Mouse (Mus musculus): ENCODE results near the gene Traf7. TPM values are rescaled to one million over a fixed set of nuclear protein-coding genes. Genes with fewer than 3 reads are reported as not detected.
A peak's percentile ranks its signal among the peaks of the same experiment; 100 is the strongest.

The Traf7 gene
- polyA plus RNA-seq, 1 experiment from 2014 or later = 85.9 TPM

DNA sequence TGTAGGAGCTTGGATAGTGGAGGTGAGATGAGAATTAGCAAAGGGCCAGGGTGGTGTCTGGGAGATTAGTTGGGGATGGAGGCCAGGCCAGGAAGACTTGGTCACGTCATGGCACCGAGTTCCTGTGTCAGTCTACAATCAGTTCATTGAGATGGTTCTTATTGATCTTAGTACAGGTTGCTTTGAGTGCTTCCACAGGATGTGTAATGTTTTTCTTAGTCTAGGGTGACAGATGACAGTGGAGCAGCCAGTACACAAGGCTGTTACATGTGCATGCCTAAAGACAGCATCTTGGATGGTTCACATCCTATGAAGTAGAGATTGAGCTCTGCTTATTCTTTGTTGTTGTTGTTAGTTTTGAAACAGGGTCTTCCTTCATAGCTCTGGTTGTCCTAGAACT, 33.9 kb upstream of the Traf7 start:
- no peaks in the 10 kb centered on the region for H3K9me3 ChIP-seq (ENCODE audit: control insufficient read depth, low read length)
- no peak for ATAC-seq
- no peak overlapping the region for H3K4me3 ChIP-seq (ENCODE audit: low read length)
- H3K36me3 ChIP-seq (ENCODE audit: control insufficient read depth, insufficient read depth, low read length) = peaks cover 8% of the 10 kb centered on the region
- H3K9ac ChIP-seq (ENCODE audit: low read depth, low read length) = no peak overlapping the region
- H3K4me2 ChIP-seq (ENCODE audit: low read length) = no peak overlapping the region
- no peak overlapping the region for H3K27ac ChIP-seq (ENCODE audit: low read depth, low read length)
- H3K27me3 ChIP-seq (replicated peaks; ENCODE audit: control insufficient read depth, insufficient read depth, low read length) = no peaks in the 10 kb centered on the region
- H3K4me1 ChIP-seq (ENCODE audit: control insufficient read depth, insufficient read depth, low read depth, low read length) = peaks cover 12% of the 10 kb centered on the region
- WGBS = 88% methylated on average over 2 of the region's 2 CpGs

DNA sequence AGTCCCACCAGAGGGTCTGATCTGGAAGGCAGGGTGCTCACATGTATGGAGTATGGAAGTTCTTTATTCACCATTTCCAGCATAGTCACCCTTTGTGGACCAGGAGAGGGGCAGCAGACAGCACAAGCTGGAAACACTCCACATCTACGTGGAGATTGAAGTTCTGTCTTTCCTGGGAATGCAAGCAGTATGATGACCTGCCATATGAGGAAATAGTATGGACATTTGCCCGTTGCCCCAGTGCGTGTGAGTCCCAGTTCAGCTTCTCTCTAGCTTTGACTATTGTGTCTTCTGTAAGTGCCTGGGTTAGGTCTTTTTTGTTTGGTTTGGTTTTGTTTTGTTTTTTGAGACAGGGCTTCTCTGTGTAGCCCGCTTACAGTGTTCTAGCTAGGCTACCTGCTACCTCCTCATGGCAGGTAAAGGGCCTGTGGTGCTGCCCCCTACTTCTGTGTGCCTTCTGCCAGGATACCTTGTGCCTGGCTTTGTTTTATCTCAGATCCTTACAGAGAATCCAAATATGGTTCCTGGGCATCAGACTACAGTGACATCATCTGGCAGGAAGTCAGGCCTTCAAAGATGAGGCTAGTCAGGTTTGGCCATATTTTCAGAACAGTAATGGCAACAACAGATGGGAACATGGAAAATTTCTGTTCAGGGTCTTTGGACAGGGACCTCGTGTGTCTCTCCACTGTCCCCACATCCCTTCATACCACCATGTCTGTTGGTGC, 32.7 kb upstream of the Traf7 start:
- no peak for ATAC-seq
- Histone ChIP-seq H3K9me3 (ENCODE audit: control insufficient read depth, low read length) (no peaks in the 10 kb centered on the region), H3K27ac (ENCODE audit: low read depth, low read length) (no peak overlapping the region), H3K4me3 (ENCODE audit: low read length) (no peak overlapping the region), H3K4me1 (ENCODE audit: control insufficient read depth, insufficient read depth, low read depth, low read length) (peaks cover 12% of the 10 kb centered on the region), H3K9ac (ENCODE audit: low read depth, low read length) (no peak overlapping the region), H3K36me3 (ENCODE audit: control insufficient read depth, insufficient read depth, low read length) (peaks cover 4% of the 10 kb centered on the region), H3K4me2 (ENCODE audit: low read length) (no peak overlapping the region), H3K27me3 (replicated peaks; ENCODE audit: control insufficient read depth, insufficient read depth, low read length) (no peaks in the 10 kb centered on the region)
- WGBS = 91% methylated on average over 5 of the region's 5 CpGs

DNA sequence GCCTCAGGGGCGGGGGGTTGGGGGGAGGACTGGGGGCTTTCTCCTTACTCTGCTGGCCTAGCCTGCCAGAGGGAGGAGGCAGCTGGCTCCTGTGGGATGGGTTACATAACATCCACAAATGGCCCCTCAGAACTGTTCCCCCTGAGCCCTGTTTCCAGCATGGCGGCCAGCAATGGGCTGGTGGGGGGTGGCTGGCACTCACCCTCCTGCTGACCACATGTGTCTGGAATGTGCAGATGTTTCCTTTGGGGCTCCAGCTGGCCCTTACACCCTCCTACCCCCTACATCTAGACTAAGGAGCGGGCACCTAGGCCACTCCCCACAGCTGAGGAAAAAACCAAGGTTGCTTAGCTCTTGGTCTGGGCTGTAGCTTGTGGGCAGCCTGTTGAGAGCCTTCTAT, 31.4 kb upstream of the Traf7 start:
- peak; percentile 51; the same call in 1 of the 2 replicates for ATAC-seq
- no peaks in the 10 kb centered on the region for H3K36me3 ChIP-seq (ENCODE audit: control insufficient read depth, insufficient read depth, low read length)
- H3K27me3 ChIP-seq (replicated peaks; ENCODE audit: control insufficient read depth, insufficient read depth, low read length) = no peaks in the 10 kb centered on the region
- H3K4me2 ChIP-seq (ENCODE audit: low read length) = no peak overlapping the region
- H3K9me3 ChIP-seq (ENCODE audit: control insufficient read depth, low read length) = no peaks in the 10 kb centered on the region
- no peak overlapping the region for H3K4me3 ChIP-seq (ENCODE audit: low read length)
- H3K27ac ChIP-seq (ENCODE audit: low read depth, low read length) = peak overlapping the region; percentile 62
- WGBS = 58% methylated on average over 3 of the region's 3 CpGs
- H3K9ac ChIP-seq (ENCODE audit: low read depth, low read length) = no peak overlapping the region
- peaks cover 12% of the 10 kb centered on the region for H3K4me1 ChIP-seq (ENCODE audit: control insufficient read depth, insufficient read depth, low read depth, low read length)

DNA sequence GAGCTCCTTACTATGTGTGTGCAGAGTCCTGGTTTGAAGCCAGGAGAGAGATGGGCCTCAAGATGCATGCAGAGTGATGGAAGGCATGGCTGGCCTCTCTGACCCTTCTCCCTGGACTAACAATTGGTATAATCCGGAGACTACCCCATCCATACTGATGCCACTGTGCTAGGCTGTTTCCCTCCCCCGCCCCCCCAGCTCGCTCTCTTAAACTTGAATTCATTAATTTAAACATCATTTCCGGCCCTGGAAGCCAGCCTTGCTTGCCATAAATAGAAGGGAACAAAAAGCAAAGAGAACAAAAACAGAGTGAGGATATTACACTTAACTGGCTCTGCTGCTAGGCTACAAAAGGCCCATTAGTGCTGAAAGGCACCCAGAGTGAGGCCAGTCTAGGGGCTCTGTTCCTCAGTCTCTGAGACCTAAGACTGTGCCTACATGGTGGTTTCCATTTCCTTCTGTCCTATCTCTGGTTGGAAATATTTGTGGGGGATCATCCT, 30.9 kb upstream of the Traf7 start:
- Histone ChIP-seq H3K9me3 (ENCODE audit: control insufficient read depth, low read length) (no peaks in the 10 kb centered on the region), H3K4me1 (ENCODE audit: control insufficient read depth, insufficient read depth, low read depth, low read length) (peaks cover 12% of the 10 kb centered on the region), H3K9ac (ENCODE audit: low read depth, low read length) (no peak overlapping the region), H3K27ac (ENCODE audit: low read depth, low read length) (peak overlapping the region; percentile 62), H3K27me3 (replicated peaks; ENCODE audit: control insufficient read depth, insufficient read depth, low read length) (no peaks in the 10 kb centered on the region), H3K36me3 (ENCODE audit: control insufficient read depth, insufficient read depth, low read length) (no peaks in the 10 kb centered on the region), H3K4me2 (ENCODE audit: low read length) (no peak overlapping the region), H3K4me3 (ENCODE audit: low read length) (no peak overlapping the region)
- peak; percentile 80 for ATAC-seq
- WGBS = 14% methylated on average over 4 of the region's 4 CpGs

DNA sequence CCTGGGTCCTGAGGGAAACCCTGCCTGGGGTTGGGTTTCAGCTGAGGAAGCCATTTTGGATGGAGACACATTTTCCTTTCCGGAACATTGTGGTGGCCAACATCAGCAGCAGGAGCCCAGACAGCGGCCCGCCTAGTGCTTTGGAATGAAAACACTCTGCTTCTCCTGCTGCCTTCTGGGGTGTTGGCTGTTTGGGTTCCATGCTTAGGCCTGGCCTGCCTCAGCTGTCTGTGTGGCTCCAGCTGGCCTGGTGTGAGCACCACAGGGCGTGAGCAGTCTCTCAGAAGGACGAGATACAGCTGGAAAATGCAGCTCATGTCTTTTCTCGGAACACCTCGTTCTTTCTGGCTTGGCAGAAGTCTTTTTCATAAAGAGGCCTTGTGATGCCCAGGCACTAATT, 29.4 kb upstream of the Traf7 start:
- H3K9me3 ChIP-seq (ENCODE audit: control insufficient read depth, low read length) = no peaks in the 10 kb centered on the region
- no peak for ATAC-seq
- H3K4me1 ChIP-seq (ENCODE audit: control insufficient read depth, insufficient read depth, low read depth, low read length) = peaks cover 22% of the 10 kb centered on the region
- H3K9ac ChIP-seq (ENCODE audit: low read depth, low read length) = no peak overlapping the region
- no peak overlapping the region for H3K4me2 ChIP-seq (ENCODE audit: low read length)
- WGBS = 86% methylated on average over 7 of the region's 7 CpGs
- no peak overlapping the region for H3K27ac ChIP-seq (ENCODE audit: low read depth, low read length)
- H3K36me3 ChIP-seq (ENCODE audit: control insufficient read depth, insufficient read depth, low read length) = no peaks in the 10 kb centered on the region
- H3K27me3 ChIP-seq (replicated peaks; ENCODE audit: control insufficient read depth, insufficient read depth, low read length) = no peaks in the 10 kb centered on the region
- H3K4me3 ChIP-seq (ENCODE audit: low read length) = no peak overlapping the region

DNA sequence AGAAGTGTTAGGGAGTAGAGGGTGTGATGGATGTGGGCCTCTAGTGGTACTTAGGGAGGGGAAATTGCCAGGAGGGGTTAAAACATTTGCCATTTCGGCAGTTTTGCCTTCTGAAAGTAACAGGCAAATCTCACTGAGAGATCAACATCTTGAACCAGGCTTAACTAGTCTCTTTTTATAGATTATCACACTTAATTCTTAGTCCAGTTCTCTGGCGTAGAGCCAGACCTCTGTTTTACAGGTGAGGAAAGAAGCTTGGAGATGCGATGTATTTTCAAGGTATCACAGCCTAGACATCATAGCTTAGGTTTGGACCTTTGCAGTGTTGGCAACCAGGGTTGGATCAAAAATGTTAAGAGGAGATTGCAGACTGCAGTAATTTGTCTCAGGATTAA, 23.3 kb upstream of the Traf7 start:
- ATAC-seq = no peak
- Histone ChIP-seq H3K9ac (ENCODE audit: low read depth, low read length) (peak overlapping the region; percentile 96), H3K4me3 (ENCODE audit: low read length) (peak overlapping the region; percentile 89), H3K27ac (ENCODE audit: low read depth, low read length) (peak overlapping the region; percentile 95; the same call in 1 of the 2 replicates), H3K27me3 (replicated peaks; ENCODE audit: control insufficient read depth, insufficient read depth, low read length) (0 out of 2 replicates have a peak, but pooled peaks cover 3% of the 10 kb centered on the region), H3K4me2 (ENCODE audit: low read length) (peak overlapping the region; percentile 88), H3K4me1 (ENCODE audit: control insufficient read depth, insufficient read depth, low read depth, low read length) (peaks cover 27% of the 10 kb centered on the region), H3K9me3 (ENCODE audit: control insufficient read depth, low read length) (no peaks in the 10 kb centered on the region), H3K36me3 (ENCODE audit: control insufficient read depth, insufficient read depth, low read length) (no peaks in the 10 kb centered on the region)
- WGBS = 55% methylated on average over 3 of the region's 3 CpGs

DNA sequence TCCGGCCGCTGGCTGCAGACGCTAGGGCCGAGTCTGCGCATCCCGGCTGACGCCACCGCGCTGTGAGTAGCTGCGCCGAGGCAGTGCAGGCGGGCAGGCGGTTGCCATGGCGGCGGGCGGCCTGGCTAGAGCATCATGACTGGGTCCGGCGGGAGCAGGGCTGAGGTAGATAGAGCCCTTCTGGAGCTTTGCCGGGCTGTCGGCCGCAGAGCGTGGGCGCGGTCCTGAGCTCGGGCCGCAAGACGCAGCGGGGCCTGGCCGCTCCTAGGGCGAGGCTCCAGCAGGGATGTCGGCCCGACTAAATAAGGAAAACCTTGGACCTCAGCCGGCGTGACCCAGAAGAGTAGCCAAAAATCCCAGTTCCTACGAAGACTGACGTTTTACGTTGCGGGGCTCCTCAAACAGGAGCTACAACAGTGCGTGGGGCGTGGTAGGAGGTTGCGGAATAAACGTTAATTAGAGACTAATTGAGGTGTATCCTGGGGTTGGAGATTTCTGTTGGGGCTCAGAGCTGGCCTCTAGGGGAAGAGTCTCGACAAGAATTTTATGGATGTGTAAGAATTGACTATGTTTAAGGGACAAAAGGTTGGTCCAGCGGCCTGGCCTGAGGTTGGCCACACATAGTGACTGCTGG, 22.8 kb upstream of the Traf7 start:
- H3K9ac ChIP-seq (ENCODE audit: low read depth, low read length) = peak overlapping the region; percentile 96
- peak overlapping the region; percentile 88 for H3K4me2 ChIP-seq (ENCODE audit: low read length)
- under 1% methylated on average over 44 of the region's 44 CpGs for WGBS
- peak overlapping the region; percentile 89 for H3K4me3 ChIP-seq (ENCODE audit: low read length)
- peaks cover 27% of the 10 kb centered on the region for H3K4me1 ChIP-seq (ENCODE audit: control insufficient read depth, insufficient read depth, low read depth, low read length)
- H3K27me3 ChIP-seq (replicated peaks; ENCODE audit: control insufficient read depth, insufficient read depth, low read length) = 0 out of 2 replicates have a peak, but pooled peaks cover 3% of the 10 kb centered on the region
- H3K9me3 ChIP-seq (ENCODE audit: control insufficient read depth, low read length) = no peaks in the 10 kb centered on the region
- H3K36me3 ChIP-seq (ENCODE audit: control insufficient read depth, insufficient read depth, low read length) = no peaks in the 10 kb centered on the region
- ATAC-seq = peak; percentile 74
- H3K27ac ChIP-seq (ENCODE audit: low read depth, low read length) = peak overlapping the region; percentile 95

DNA sequence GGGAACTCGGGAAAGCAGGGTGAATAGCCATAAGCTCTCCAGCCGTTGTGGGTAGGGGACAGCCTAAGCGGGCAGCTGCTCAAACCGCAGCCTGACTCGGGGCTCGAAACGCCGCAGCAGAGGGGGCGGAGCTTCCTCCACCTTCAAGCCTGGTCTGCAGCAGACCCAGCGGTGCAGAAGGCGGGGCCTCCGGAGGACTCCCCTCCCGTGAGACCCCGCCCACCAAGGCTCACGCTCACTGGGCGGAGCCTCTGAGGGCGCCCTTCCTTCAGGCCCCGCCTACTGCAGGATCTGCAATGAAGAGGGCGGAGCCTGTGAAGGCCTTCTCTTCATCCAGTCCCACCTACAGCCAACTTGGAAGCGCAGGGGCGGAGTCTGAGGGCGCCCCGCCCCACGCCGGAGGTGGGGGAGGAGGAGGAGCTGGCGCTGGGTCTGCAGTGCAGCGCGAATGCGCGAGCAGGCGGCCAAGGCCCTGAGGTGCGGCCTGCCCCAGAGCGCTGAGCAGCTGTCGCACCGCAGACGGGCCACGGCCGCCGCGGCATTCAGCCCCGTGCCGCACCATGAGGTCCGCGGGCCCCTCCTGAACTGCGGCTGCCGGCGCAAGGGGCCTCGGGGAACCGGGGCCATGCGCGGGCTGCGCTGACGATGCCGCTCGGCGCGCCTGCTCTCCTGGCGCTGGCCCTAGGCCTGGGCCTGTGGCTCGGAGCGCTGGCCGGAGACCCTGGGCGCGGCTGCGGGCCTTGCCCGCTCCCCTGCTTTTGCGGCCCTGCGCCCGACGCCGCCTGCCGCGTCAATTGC, 22.1 kb upstream of the Traf7 start, which contains the start of gene Pkd1:
Gene Pkd1 (plus strand): TSS at position 217 of the 798 bp plus-strand sequence.
- 0% methylated on average over 58 of the region's 72 CpGs for WGBS
- Histone ChIP-seq H3K4me2 (ENCODE audit: low read length) (peak within 1 kb of the TSS; percentile 88), H3K9ac (ENCODE audit: low read depth, low read length) (peak within 1 kb of the TSS; percentile 96), H3K9me3 (ENCODE audit: control insufficient read depth, low read length) (no peaks in the 10 kb centered on the region), H3K36me3 (ENCODE audit: control insufficient read depth, insufficient read depth, low read length) (no peaks in the 10 kb centered on the region), H3K27me3 (replicated peaks; ENCODE audit: control insufficient read depth, insufficient read depth, low read length) (0 out of 2 replicates have a peak, but pooled peaks cover 3% of the 10 kb centered on the region), H3K4me1 (ENCODE audit: control insufficient read depth, insufficient read depth, low read depth, low read length) (peaks cover 27% of the 10 kb centered on the region), H3K27ac (ENCODE audit: low read depth, low read length) (peak within 1 kb of the TSS; percentile 95), H3K4me3 (ENCODE audit: low read length) (peak within 1 kb of the TSS; percentile 89)
- peak; percentile 96 for ATAC-seq

Data from hindbrain, embryonic 16.5 days (tissue).